Mouse (Mus musculus): ENCODE results near the gene Dhps. TPM values are rescaled to one million over a fixed set of nuclear protein-coding genes. Genes with fewer than 3 reads are reported as not detected.
"Not testable (repeated sequence)": the region's sequence is repeated elsewhere in the genome, so short reads cannot be mapped to it uniquely, and the experiment has no call there.

Gene Dhps
- polyA plus RNA-seq, 1 experiment from 2014 or later = 60.0 TPM

GRCm38 (mm10) chr8:85082169-85082568 is 10.6 kb downstream of the Dhps start:
- not testable (repeated sequence) for H3K9ac ChIP-seq; H3K27me3 ChIP-seq; ATAC-seq (ENCODE audit: low FRiP score, low read depth); H3K9me3 ChIP-seq; H3K27ac ChIP-seq; H3K4me3 ChIP-seq
- Histone ChIP-seq H3K4me1 (peaks cover 37% of the 10 kb centered on the region), H3K36me3 (peaks cover 27% of the 10 kb centered on the region), H3K4me2 (replicated peaks) (0 out of 2 replicates have a peak overlapping the region, but pooled peaks have one; percentile 1)
- WGBS = 91% methylated on average over 4 of the region's 4 CpGs

GRCm38 (mm10) chr8:85083108-85083813 is 11.7 kb downstream of the Dhps start, which contains the start of gene Man2b1:
Gene Man2b1, plus strand, starts transcription at chr8:85083270.
- WGBS = under 1% methylated on average over 29 of the region's 30 CpGs

GRCm38 (mm10) chr8:85084633-85085032 is 13.1 kb downstream of the Dhps start:
- H3K36me3 ChIP-seq = peaks cover 43% of the 10 kb centered on the region
- H3K4me3 ChIP-seq = no peak overlapping the region
- H3K27me3 ChIP-seq = no peaks in the 10 kb centered on the region
- no peak overlapping the region for H3K27ac ChIP-seq
- 89% methylated on average over 8 of the region's 8 CpGs for WGBS
- no peak overlapping the region for H3K9ac ChIP-seq
- ATAC-seq (ENCODE audit: low FRiP score, low read depth) = no peak
- peak overlapping the region; percentile 88; the same call in 1 of the 2 replicates for H3K4me2 ChIP-seq (replicated peaks)
- H3K9me3 ChIP-seq = no peaks in the 10 kb centered on the region
- H3K4me1 ChIP-seq = peaks cover 33% of the 10 kb centered on the region

More at GRCm38 (mm10) chr8:85083108-85083813, 11.7 kb downstream of the Dhps start, which contains the start of gene Man2b1:
- H3K36me3 ChIP-seq = peaks cover 36% of the 10 kb centered on the region
- peak within 1 kb of the TSS; percentile 71 for H3K4me3 ChIP-seq
- H3K9me3 ChIP-seq = no peaks in the 10 kb centered on the region
- H3K9ac ChIP-seq = peak within 1 kb of the TSS; percentile 78
- H3K4me1 ChIP-seq = peaks cover 37% of the 10 kb centered on the region
- no peaks in the 10 kb centered on the region for H3K27me3 ChIP-seq
- peak; percentile 87 for ATAC-seq (ENCODE audit: low FRiP score, low read depth)
- no peak within 1 kb of the TSS; the same call in 1 of the 2 replicates for H3K27ac ChIP-seq
- H3K4me2 ChIP-seq (replicated peaks) = peak within 1 kb of the TSS; percentile 88

- no peaks in the 10 kb centered on the region for H3K9me3 ChIP-seq
- H3K9ac ChIP-seq = no peak overlapping the region
- H3K4me2 ChIP-seq (replicated peaks) = no peak overlapping the region
- WGBS = 81% methylated on average over 3 of the region's 3 CpGs
- peaks cover 51% of the 10 kb centered on the region for H3K36me3 ChIP-seq
- H3K27me3 ChIP-seq = no peaks in the 10 kb centered on the region
- no peak for ATAC-seq (ENCODE audit: low FRiP score, low read depth)
- H3K4me3 ChIP-seq = no peak overlapping the region
- H3K4me1 ChIP-seq = peaks cover 28% of the 10 kb centered on the region
- no peak overlapping the region for H3K27ac ChIP-seq
Observed at GRCm38 (mm10) chr8:85086238-85086637, 14.7 kb downstream of the Dhps start.

GRCm38 (mm10) chr8:85088771-85089170 is 17.2 kb downstream of the Dhps start:
- Histone ChIP-seq H3K9me3 (no peaks in the 10 kb centered on the region), H3K4me1 (peaks cover 8% of the 10 kb centered on the region), H3K27ac (no peak overlapping the region), H3K27me3 (no peaks in the 10 kb centered on the region), H3K4me3 (no peak overlapping the region), H3K36me3 (peaks cover 71% of the 10 kb centered on the region), H3K4me2 (replicated peaks) (no peak overlapping the region), H3K9ac (no peak overlapping the region)
- WGBS = 80% methylated on average over 2 of the region's 2 CpGs
- ATAC-seq (ENCODE audit: low FRiP score, low read depth) = no peak

GRCm38 (mm10) chr8:85090856-85091255 is 19.3 kb downstream of the Dhps start:
- no peak overlapping the region for H3K4me2 ChIP-seq (replicated peaks)
- H3K4me3 ChIP-seq = no peak overlapping the region
- H3K9me3 ChIP-seq = no peaks in the 10 kb centered on the region
- no peaks in the 10 kb centered on the region for H3K4me1 ChIP-seq
- no peak overlapping the region for H3K27ac ChIP-seq
- peaks cover 82% of the 10 kb centered on the region for H3K36me3 ChIP-seq
- no peak overlapping the region for H3K9ac ChIP-seq
- no peak for ATAC-seq (ENCODE audit: low FRiP score, low read depth)
- H3K27me3 ChIP-seq = no peaks in the 10 kb centered on the region
- 87% methylated on average over 11 of the region's 11 CpGs for WGBS

- Histone ChIP-seq H3K27me3 (no peaks in the 10 kb centered on the region), H3K9me3 (no peaks in the 10 kb centered on the region), H3K4me2 (replicated peaks) (no peak overlapping the region), H3K36me3 (peaks cover 85% of the 10 kb centered on the region), H3K27ac (no peak overlapping the region), H3K4me1 (no peaks in the 10 kb centered on the region), H3K4me3 (no peak overlapping the region), H3K9ac (no peak overlapping the region)
- no peak for ATAC-seq (ENCODE audit: low FRiP score, low read depth)
- 25% methylated on average over 21 of the region's 21 CpGs for WGBS
Observed at GRCm38 (mm10) chr8:85091526-85092090, 20.1 kb downstream of the Dhps start.

- no peak overlapping the region for H3K9ac ChIP-seq
- 92% methylated on average over 13 of the region's 13 CpGs for WGBS
- H3K27me3 ChIP-seq = no peaks in the 10 kb centered on the region
- peaks cover 76% of the 10 kb centered on the region for H3K36me3 ChIP-seq
- H3K4me3 ChIP-seq = no peak overlapping the region
- H3K9me3 ChIP-seq = no peaks in the 10 kb centered on the region
- ATAC-seq (ENCODE audit: low FRiP score, low read depth) = no peak
- H3K4me2 ChIP-seq (replicated peaks) = no peak overlapping the region
- no peaks in the 10 kb centered on the region for H3K4me1 ChIP-seq
- H3K27ac ChIP-seq = no peak overlapping the region
Observed at GRCm38 (mm10) chr8:85095051-85095450, 23.5 kb downstream of the Dhps start.

- Histone ChIP-seq H3K36me3 (peaks cover 76% of the 10 kb centered on the region), H3K9me3 (no peaks in the 10 kb centered on the region), H3K4me3 (no peak overlapping the region), H3K4me2 (replicated peaks) (no peak overlapping the region), H3K4me1 (no peaks in the 10 kb centered on the region), H3K27ac (no peak overlapping the region), H3K9ac (no peak overlapping the region), H3K27me3 (no peaks in the 10 kb centered on the region)
- 91% methylated on average over 7 of the region's 7 CpGs for WGBS
- no peak for ATAC-seq (ENCODE audit: low FRiP score, low read depth)
Observed at GRCm38 (mm10) chr8:85095566-85095965, 24.0 kb downstream of the Dhps start.

GRCm38 (mm10) chr8:85096196-85096595 is 24.6 kb downstream of the Dhps start:
- Histone ChIP-seq H3K4me3 (no peak overlapping the region), H3K27ac (no peak overlapping the region), H3K36me3 (peaks cover 70% of the 10 kb centered on the region), H3K9me3 (no peaks in the 10 kb centered on the region), H3K27me3 (no peaks in the 10 kb centered on the region), H3K9ac (no peak overlapping the region), H3K4me2 (replicated peaks) (no peak overlapping the region), H3K4me1 (no peaks in the 10 kb centered on the region)
- ATAC-seq (ENCODE audit: low FRiP score, low read depth) = no peak
- 94% methylated on average over 16 of the region's 16 CpGs for WGBS

GRCm38 (mm10) chr8:85096850-85097249 is 25.3 kb downstream of the Dhps start:
- H3K27me3 ChIP-seq = no peaks in the 10 kb centered on the region
- ATAC-seq (ENCODE audit: low FRiP score, low read depth) = no peak
- H3K9me3 ChIP-seq = peaks cover 4% of the 10 kb centered on the region; the same call in 1 of the 2 replicates
- H3K36me3 ChIP-seq = peaks cover 64% of the 10 kb centered on the region
- no peaks in the 10 kb centered on the region for H3K4me1 ChIP-seq
- WGBS = 84% methylated on average over 4 of the region's 4 CpGs
- H3K9ac ChIP-seq = no peak overlapping the region
- no peak overlapping the region for H3K4me3 ChIP-seq
- no peak overlapping the region for H3K27ac ChIP-seq
- no peak overlapping the region for H3K4me2 ChIP-seq (replicated peaks)

- ATAC-seq (ENCODE audit: low FRiP score, low read depth) = no peak
- H3K4me3 ChIP-seq = no peak overlapping the region
- H3K9me3 ChIP-seq = peaks cover 4% of the 10 kb centered on the region; the same call in 1 of the 2 replicates
- no peak overlapping the region for H3K27ac ChIP-seq
- H3K36me3 ChIP-seq = peaks cover 37% of the 10 kb centered on the region
- no peak overlapping the region for H3K9ac ChIP-seq
- no peaks in the 10 kb centered on the region for H3K27me3 ChIP-seq
- no peaks in the 10 kb centered on the region for H3K4me1 ChIP-seq
- H3K4me2 ChIP-seq (replicated peaks) = no peak overlapping the region
- 82% methylated on average over 4 of the region's 4 CpGs for WGBS
Observed at GRCm38 (mm10) chr8:85100076-85100665, 28.6 kb downstream of the Dhps start.
